Mouse (Mus musculus): ENCODE data around the gene Trappc4. TPM values are rescaled to one million over a fixed set of nuclear protein-coding genes. Genes with fewer than 3 reads are reported as not detected.
"Not testable (repeated sequence)": the region's sequence is repeated elsewhere in the genome, so short reads cannot be mapped to it uniquely, and the experiment has no call there.

Trappc4 gene
- polyA plus RNA-seq, 1 experiment = 104 TPM

- H3K4me3 ChIP-seq (ENCODE audit: insufficient read depth, low read length) = no peak overlapping the region
- TF ChIP-seq CTCF (IDR thresholded peaks at IDR 0.05; ENCODE audit: borderline replicate concordance, insufficient read depth, low read length) (no peak), POLR2A (IDR thresholded peaks at IDR 0.05; ENCODE audit: low read depth, low read length) (no peak)
- H3K27ac ChIP-seq (ENCODE audit: insufficient read depth, low read length) = no peak overlapping the region
- H3K4me1 ChIP-seq (ENCODE audit: control insufficient read depth, insufficient read depth, low read length) = no peaks in the 10 kb centered on the region
Measured at GRCm38 (mm10) chr9:44420280-44420898, 13.0 kb upstream of the Trappc4 start.

GRCm38 (mm10) chr9:44419730-44420129, 12.3 kb upstream of the Trappc4 start:
- H3K4me3 ChIP-seq (ENCODE audit: insufficient read depth, low read length); H3K4me1 ChIP-seq (ENCODE audit: control insufficient read depth, insufficient read depth, low read length); H3K27ac ChIP-seq (ENCODE audit: insufficient read depth, low read length): not testable (repeated sequence)

DNA sequence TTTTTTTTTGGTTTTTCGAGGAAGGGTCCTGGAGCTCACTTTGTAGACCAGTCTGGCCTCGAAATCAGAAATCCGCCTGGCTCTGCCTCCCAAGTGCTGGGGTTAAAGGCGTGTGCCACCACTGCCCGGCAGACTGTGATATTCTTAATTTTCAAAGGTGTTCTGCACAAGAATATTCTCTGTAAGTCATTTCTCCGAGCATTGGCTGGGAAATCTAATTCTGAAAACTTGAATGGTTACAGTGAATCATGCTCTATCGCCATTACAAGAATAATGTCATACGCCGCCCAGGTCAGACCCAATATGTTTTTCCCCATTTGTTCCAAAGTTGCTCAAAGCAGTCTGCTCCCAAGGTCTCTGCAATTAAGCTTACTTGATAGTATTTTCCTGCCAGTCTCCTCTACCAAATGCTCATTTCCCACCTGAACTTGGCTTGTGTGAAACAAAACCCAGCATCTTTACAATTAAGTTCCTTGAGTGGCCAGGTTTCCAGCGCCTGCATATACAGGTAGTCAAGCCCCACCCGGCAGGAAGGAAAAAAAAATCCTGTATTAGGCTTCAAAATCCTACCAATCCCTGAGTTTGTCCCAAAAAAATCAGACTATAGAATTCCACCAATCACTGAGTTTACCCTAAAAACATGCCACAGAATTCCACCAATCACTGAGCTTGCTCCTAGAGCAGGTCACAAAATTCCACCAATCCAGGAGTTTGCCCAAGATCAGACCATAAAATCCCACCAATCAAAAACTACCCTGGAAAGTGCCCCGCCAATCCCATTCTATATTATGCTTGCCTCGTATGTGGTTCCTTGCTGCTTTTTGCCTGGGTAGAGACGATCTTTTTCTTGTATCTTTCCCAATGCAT, 11.4 kb upstream of the Trappc4 start, which contains the start of gene Ccdc84:
Gene Ccdc84, minus strand, starts transcription at position 51 of the 867 bp plus-strand sequence.
- no peak for TF ChIP-seq CTCF (IDR thresholded peaks at IDR 0.05; ENCODE audit: borderline replicate concordance, insufficient read depth, low read length)
- no peak for TF ChIP-seq POLR2A (IDR thresholded peaks at IDR 0.05; ENCODE audit: low read depth, low read length)
- peak within 1 kb of the TSS; percentile 68 for H3K27ac ChIP-seq (ENCODE audit: insufficient read depth, low read length)
- no peaks in the 10 kb centered on the region for H3K4me1 ChIP-seq (ENCODE audit: control insufficient read depth, insufficient read depth, low read length)
- peak within 1 kb of the TSS; percentile 87 for H3K4me3 ChIP-seq (ENCODE audit: insufficient read depth, low read length)

DNA sequence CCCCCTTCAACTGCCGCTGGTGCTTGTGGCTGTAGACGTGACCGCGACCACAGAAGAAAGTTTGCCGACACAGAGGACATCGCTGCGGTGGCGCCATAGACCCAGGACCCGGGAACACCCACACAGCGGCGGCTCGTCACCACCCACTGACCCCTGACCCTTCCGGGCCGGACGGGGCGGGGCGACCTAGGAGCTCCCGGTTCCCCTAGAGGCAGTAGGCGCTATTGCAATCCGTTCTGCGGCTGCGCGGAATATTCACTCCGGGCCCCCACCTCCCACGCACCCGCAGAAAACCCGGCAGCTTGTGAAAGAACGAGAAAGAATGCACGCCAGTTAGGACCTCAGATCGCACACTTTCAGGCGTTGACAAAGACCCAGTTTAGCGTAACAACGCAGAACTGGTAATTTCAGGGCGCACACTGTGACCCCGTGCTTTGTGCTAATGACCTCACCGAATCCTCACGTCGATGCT, 10.5 kb upstream of the Trappc4 start:
- Histone ChIP-seq H3K4me3 (ENCODE audit: insufficient read depth, low read length) (peak overlapping the region; percentile 87), H3K27ac (ENCODE audit: insufficient read depth, low read length) (peak overlapping the region; percentile 68), H3K4me1 (ENCODE audit: control insufficient read depth, insufficient read depth, low read length) (no peaks in the 10 kb centered on the region)
- peak; percentile 94 for TF ChIP-seq POLR2A (IDR thresholded peaks at IDR 0.05; ENCODE audit: low read depth, low read length)
- TF ChIP-seq CTCF (IDR thresholded peaks at IDR 0.05; ENCODE audit: borderline replicate concordance, insufficient read depth, low read length) = peak; percentile 9; the same call in 1 of the 2 replicates

- TF ChIP-seq POLR2A (IDR thresholded peaks at IDR 0.05; ENCODE audit: low read depth, low read length) = no peak
- TF ChIP-seq CTCF (IDR thresholded peaks at IDR 0.05; ENCODE audit: borderline replicate concordance, insufficient read depth, low read length) = no peak
- Histone ChIP-seq H3K4me3 (ENCODE audit: insufficient read depth, low read length) (peak overlapping the region; percentile 87), H3K4me1 (ENCODE audit: control insufficient read depth, insufficient read depth, low read length) (no peaks in the 10 kb centered on the region), H3K27ac (ENCODE audit: insufficient read depth, low read length) (no peak overlapping the region)
Measured at GRCm38 (mm10) chr9:44417156-44417891, 9.9 kb upstream of the Trappc4 start.

DNA sequence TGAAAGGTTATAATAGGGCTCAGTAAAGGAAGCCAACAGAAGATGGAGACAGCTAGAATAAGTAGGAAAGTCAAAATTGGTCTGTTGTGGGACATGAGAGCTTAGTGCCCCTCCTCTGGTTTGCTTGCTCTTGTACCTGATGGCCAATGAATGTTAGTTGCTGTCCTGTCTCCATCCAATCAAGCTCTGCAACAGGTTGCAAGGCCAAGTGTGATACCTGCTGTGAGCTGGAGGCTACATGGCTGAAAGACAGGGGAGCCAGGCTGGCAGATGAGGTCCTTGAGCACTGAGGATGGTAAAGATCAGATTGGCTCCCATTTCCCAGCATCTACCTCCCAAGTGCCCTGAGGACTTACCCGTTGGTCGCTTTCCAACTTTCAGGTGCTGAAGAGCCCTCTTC, 5.4 kb upstream of the Trappc4 start:
- Histone ChIP-seq H3K4me1 (ENCODE audit: control insufficient read depth, insufficient read depth, low read length) (no peaks in the 10 kb centered on the region), H3K4me3 (ENCODE audit: insufficient read depth, low read length) (no peak overlapping the region), H3K27ac (ENCODE audit: insufficient read depth, low read length) (no peak overlapping the region)
- TF ChIP-seq POLR2A (IDR thresholded peaks at IDR 0.05; ENCODE audit: low read depth, low read length) = no peak
- no peak for TF ChIP-seq CTCF (IDR thresholded peaks at IDR 0.05; ENCODE audit: borderline replicate concordance, insufficient read depth, low read length)

DNA sequence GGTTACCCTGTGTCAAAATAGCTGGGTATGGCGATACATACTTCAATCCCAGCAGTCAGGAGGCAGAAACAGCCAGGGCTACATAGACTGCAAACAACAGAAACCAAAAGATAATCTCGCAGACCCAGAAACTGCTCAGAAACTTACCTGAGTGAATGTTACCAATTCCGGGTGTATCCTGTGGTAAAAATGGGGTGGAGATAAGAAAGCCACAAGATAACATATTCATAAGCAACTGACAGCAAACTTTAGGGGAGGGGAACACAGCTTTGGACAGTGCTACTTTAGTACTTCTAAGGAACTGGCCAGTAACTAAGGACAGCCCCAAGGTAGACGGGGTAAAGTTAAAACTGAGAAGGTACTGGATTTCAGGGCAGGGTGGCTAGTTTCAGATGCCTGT, 4.9 kb upstream of the Trappc4 start:
- Histone ChIP-seq H3K4me1 (ENCODE audit: control insufficient read depth, insufficient read depth, low read length) (no peaks in the 10 kb centered on the region), H3K27ac (ENCODE audit: insufficient read depth, low read length) (no peak overlapping the region), H3K4me3 (ENCODE audit: insufficient read depth, low read length) (no peak overlapping the region)
- TF ChIP-seq CTCF (IDR thresholded peaks at IDR 0.05; ENCODE audit: borderline replicate concordance, insufficient read depth, low read length) (no peak), POLR2A (IDR thresholded peaks at IDR 0.05; ENCODE audit: low read depth, low read length) (no peak; the same call in 1 of the 2 replicates)

DNA sequence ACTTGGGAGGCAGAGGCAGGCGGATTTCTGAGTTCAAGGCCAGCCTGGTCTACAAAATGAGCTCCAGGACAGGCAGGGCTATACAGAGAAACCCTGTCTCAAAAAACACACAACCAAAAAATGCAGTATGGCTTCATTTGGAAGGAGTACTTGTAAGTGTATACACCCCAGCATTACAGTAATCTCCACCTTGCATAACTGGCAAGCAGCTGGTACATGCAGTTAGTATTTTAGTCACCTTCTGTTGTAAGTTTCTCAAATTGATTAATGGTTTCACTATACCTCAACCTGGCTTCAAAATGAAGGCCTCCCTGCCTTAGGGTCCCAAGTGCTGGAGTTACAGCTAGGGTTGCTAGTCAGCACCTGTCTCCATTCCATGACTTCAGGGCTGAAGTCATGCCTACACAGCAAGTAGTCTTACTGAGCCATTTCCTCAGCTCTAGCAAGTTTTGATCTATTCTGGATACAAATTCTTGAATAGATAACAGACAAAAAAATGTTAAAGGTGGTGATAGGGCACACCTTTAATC, 4.3 kb upstream of the Trappc4 start:
- Histone ChIP-seq H3K27ac (ENCODE audit: insufficient read depth, low read length) (no peak overlapping the region), H3K4me1 (ENCODE audit: control insufficient read depth, insufficient read depth, low read length) (no peaks in the 10 kb centered on the region), H3K4me3 (ENCODE audit: insufficient read depth, low read length) (no peak overlapping the region)
- TF ChIP-seq POLR2A (IDR thresholded peaks at IDR 0.05; ENCODE audit: low read depth, low read length) = no peak
- TF ChIP-seq CTCF (IDR thresholded peaks at IDR 0.05; ENCODE audit: borderline replicate concordance, insufficient read depth, low read length) = no peak

DNA sequence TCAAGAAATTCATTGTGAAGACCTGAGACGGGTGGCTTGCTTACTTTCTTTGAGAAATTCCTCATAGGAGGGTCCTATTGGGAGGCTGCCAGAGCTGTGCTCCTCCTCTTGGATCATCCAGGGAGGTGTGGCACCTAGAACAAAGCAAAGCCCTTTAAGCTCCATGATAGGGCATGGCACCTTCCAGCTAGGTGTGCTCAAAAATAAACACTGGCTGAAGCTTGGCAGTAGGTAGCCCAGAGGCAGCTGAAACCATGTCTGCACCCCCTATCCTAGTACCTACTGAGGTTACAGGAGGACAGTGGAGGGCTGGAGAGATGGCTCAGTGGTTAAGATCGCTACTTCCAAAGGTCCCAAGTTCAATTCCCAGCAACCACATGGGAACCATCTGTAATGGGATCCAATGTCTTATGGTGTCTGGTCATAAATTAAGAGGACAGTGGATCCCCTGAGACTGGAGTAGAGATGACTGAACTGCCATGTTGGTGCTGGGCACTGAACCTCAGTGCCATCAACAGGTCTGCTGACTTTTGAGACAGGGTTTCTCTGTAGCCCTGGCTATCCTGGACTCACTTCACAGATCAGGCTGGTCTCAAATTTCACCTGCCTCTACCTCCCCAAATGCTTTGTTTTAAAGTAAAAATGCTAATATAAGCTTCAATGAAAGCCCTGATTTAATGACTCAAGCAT, 3.4 kb upstream of the Trappc4 start:
- H3K4me3 ChIP-seq (ENCODE audit: insufficient read depth, low read length) = no peak overlapping the region
- TF ChIP-seq CTCF (IDR thresholded peaks at IDR 0.05; ENCODE audit: borderline replicate concordance, insufficient read depth, low read length) (no peak), POLR2A (IDR thresholded peaks at IDR 0.05; ENCODE audit: low read depth, low read length) (no peak)
- H3K27ac ChIP-seq (ENCODE audit: insufficient read depth, low read length) = no peak overlapping the region
- no peaks in the 10 kb centered on the region for H3K4me1 ChIP-seq (ENCODE audit: control insufficient read depth, insufficient read depth, low read length)

GRCm38 (mm10) chr9:44408693-44409092, 1.3 kb upstream of the Trappc4 start:
- H3K4me3 ChIP-seq (ENCODE audit: insufficient read depth, low read length) = peak overlapping the region; percentile 96
- H3K4me1 ChIP-seq (ENCODE audit: control insufficient read depth, insufficient read depth, low read length); H3K27ac ChIP-seq (ENCODE audit: insufficient read depth, low read length): not testable (repeated sequence)
